Mouse (Mus musculus) spleen, postnatal 10 days (tissue): ENCODE measurements around the gene Selenot.
"Not testable (repeated sequence)": the region's sequence is repeated elsewhere in the genome, so short reads cannot be mapped to it uniquely, and the experiment has no call there.

Source experiments
- DNase-seq, 2 experiments: peaks; one replicate each; pipeline ENCODE4 v3.0.0; 2021 to 2022; ENCODE audit warnings: low spot score in 2 of 2

Gene Selenot

DNA sequence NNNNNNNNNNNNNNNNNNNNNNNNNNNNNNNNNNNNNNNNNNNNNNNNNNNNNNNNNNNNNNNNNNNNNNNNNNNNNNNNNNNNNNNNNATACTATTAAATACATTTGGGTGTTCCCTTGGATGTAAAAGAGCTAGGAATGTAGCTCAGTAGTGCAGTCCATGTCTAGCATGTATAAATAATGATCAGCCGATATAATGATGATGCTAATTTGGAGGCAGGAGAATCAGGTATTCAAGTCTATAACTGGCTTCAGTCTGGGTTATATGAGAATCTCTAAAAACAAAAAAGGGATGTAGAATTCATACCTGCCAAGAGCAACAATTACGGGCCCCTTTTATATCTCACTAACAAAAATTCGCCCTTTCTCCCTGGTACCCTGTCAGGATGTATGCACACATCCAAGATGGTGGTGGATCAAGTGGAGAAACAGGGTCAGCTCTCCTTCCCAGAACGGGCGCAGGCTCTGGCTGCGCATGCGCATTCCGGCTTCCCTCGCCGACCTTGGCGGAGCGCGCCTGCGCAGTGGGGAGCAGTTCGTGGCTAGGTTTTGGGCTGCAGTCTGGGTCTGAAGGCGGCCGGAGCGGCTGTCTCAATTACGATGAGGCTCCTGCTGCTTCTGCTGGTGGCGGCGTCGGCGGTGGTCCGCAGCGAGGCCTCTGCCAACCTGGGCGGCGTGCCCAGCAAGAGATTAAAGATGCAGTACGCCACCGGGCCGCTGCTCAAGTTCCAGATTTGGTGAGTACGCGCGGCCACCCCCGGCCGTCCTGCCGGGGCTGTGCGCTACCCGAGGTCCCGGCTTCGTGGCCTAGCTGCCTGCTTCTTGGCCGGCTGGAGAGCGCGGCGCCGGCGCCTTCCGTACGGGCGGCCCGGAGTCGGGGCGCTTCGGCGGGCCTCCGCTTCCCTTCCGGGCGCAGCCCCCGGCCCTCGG lies at the start of gene Selenot:
Gene Selenot, plus strand, starts transcription at position 500 of the 930 bp plus-strand sequence.
- peak; percentile 96 for DNase-seq

DNA sequence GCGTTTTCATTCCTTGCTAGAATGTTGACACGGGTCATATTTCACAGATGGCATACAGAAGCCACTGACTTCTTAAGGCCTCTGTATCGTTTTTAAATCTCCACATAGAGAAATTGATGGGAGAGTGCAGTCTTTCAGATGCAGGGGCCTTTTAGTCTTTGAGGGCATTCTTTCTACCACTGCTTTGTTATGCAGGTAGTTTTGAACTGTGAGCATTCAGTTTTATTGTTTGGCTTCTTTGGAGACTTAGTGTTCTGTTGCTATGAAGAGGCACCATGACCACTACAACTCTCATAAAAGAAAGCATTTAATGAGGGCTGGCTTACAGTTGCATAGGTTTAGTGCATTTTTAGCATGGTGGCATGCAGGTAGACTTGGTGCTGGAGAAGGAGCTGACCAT lies 39.9 kb upstream of the Selenot start:
- no peak for DNase-seq

DNA sequence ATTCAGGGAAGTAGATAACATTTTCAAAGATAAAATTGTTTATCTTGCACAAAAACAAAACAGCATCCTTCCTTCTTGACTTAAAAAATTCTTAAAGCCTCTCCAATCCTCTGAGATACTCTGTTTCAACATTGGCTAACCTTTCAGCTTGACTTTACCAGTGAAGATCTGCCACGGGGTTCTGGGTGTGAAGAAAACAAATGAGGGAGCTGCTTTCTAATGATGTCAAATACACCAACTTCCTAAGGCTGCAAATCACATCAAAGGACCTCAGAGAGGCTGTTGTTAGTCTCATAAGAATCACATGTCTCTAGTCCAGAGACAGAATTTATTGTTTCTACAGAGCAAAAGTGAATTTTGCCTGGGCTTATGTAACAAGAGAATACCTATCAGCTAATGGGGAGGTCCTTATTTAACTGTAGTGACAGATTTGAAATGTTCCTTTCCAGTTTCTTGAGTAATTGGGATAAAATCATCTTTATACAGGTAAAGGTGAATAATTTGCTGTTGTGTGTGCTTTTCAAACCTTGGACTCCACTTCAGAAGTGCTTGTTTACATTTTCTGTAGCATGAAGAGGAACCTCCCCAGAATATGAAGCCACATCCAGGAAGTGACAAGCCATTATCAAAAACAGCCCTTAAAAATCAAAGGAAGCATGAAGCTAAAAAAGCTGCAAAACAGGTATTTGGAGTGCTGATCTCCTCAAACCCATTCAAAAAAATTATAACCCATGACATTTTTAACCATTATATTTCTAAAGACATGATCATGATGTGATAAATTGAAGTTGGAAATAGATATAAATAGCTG lies 24.2 kb upstream of the Selenot start:
- no peak for DNase-seq

DNA sequence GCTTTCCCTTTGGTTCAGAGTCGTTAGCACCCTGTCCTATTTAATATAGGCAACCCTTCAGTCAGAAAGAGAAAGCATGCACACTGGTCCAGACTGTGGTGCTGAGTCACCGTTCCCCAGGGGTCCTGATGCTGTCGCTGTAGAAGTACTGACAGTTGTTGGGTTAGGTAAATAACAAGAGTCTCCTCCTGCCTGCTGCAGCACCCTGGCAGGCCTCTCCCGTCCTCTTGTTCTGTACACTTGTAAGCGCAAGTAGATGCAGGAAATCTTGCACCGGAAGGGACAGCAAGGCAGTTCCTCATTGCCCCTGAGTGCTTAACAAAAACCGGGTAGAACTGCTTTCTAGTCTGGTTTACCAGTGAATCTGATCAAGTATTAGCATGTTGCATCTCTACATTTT lies 19.8 kb upstream of the Selenot start:
- DNase-seq: no peak

DNA sequence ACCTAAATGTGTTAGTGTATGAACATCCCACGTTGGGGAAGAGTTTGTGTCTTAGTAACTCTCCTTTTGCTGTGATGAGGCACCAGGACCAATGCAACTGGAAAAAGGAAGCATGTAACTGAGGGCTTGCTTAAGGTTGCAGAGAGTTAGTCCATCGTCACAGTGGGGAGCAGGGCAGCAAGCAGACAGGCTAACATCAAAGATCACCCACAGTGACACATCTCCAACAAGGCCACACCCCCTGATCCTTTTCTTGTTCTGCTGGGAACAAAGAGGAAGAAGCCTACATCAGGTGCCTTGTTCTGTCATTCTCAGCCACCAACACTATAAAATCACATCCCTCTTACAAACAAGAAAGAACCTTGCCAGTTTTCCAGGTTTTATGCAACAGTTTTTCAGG lies 16.5 kb upstream of the Selenot start:
- no peak for DNase-seq

DNA sequence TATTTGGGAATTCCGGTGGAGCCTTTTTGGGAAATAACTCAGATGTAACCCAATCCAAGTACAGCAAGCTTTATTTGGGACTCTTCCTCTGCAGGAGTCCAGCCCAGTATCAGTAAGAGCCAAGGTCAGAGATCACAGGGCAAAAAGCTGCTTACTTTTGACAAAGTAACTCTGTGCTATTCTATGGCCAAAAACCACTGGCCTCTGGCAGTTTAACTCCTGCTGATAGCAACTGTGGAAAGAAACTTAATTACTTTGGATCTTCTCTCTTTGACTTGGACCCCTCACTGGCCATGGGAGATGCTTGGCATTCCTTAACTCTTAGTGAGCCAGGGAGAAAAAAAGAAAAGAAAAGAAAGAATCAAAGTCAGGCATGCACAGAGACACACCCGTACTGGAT lies 15.0 kb upstream of the Selenot start:
- DNase-seq: no peak

DNA sequence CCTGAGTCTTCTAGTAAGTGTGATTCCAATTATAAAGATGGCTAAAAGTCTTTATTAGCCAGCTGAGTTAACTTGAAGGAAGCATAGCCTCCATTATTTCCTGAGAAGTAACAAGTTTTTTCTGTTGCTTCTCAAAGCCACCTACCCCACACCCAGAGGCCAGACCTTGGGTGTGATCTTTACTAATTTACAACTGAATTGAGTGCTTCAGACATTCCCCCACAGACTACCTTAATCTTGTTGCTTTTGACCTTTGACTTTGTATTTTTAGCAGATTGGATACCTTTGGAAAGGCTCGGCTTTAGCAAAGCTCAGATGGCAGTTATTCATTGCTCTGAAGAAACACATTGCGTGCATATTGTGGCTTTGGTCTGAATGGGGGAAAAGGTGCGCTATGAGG lies 5.6 kb upstream of the Selenot start:
- DNase-seq: no peak

DNA sequence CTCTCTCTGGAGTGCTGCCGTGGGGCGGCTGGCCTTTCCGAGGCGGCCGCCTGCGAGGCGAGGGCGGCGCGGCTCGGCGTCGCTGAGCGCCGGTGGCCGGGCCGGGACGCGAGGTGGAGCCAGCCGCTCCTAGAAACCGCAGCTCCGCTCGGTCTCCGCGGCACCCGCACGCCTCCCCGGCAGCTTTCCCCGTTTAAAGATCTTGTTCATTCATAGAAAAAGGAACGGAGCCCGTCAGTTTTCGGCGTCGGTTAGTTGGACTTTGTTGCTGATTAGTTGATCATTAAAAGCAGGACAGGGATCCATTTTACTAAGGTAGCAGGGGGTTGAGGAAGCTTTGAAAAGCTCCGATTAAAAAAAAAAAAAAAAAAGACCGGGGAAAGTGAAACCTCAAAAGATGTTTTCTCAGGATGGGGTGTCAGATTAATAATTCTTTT lies 649 bp downstream of the Selenot start:
- DNase-seq: peak in 1 of 2 experiments; percentile 72

DNA sequence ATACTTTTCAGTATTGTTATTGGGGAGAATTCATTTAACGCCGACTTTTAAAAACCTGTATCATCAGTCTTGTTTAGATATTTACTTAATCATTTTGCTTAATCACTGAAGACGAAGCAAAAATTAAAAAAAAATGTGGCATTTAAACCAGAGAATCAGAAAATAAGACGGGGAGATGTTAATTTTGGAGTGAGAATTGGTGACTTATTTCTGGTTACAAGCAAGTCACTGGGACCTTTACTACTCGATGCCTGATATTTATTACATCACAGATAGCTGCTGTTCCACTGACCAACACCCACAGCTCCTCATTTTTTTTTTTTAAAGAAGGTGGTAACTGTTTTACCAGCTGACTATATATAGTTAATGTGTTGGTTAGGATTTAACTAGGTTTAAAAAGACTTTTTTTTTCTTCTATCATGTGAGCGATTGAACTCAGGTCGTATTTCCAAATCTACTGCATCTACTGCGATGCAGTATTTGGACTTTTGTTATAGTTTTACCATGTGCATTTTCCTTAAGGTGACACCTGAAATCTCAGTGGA lies 1.1 kb downstream of the Selenot start:
- DNase-seq: no peak

DNA sequence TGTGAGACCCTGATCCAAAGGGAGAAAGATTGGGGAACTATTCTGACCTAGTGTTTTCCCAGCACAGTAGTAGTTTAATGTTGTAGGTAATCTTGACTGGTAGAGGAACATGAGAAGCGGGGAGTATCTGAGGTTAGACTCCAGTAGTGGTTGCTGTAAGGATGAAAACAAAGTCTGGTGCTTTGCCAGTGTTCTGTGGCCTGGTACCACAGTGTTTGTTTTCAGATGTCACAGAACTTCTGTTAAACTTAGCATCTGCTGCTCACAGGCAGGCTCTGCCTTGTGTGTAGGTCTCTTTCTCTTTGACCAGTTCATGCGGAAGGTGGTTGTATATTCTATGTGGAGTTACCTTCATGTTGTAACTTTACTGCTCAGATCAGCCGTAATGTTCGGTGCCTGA lies 5.1 kb downstream of the Selenot start:
- no peak for DNase-seq

DNA sequence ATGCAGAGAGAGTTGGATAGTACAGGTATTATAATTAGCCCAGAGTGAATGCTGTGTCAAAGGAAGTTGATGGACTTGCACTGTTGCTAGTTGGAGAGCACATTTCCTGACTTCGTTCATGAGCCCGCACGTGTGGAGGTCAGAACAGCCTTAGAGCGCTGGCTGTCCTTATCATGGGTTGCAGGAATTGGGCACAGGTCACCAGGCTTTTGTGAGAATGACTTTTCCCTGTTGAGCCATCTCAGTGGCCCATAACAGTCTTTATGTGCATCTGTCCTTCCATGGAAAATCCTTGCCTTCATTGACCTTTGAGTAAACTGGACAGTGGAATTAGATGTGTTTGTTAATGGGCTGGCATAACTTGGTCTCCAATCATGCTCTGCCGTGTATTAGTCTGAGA lies 5.9 kb downstream of the Selenot start:
- DNase-seq: no peak

DNA sequence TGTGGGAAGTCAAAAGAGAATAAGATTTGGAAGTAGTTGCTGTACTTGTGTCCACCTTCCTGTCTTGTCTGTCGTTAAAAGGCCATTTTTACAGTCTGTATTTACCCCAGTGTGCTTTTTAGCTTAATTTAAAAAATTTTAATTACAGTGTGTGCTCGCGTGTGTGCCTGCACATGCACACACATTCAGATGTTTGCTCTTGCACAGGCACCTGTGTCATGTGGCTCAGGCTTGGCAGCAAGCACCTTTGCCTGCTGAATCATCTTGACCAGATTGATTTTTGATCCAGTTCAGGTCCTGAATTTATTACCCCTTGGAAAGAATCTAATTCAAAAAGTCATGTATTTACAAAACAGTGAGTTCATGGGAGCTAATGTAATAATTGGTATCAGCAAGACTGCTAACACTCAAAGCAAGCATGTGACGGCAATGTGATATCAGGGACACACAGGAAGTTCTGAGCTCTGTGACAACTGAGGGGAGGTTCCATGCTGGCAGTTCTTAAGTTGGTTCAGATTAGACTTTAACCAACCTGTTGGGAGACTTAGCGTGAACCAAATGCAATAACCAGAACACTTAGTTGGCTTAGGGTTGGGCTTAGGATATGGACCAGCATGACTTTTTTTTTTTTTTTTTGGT lies 6.5 kb downstream of the Selenot start:
- no peak for DNase-seq

DNA sequence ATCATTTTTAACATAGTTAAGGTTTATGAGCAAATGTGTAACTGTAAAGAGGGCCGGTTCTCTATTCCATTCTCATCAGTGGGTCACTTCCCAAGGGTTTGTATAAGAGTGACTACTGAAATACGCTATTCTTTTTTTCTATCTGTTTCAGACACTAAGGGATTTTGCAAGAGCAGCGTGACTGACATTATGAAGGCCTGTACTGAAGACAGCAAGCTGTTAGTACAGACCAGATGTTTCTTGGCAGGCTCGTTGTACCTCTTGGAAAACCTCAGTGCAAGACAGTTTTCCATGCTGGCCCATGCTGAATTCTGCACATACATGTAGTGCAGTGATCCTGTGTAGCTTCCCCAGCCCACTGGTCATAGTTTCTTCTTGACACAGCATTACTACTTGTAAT lies 14.1 kb downstream of the Selenot start:
- DNase-seq: not testable (repeated sequence)

DNA sequence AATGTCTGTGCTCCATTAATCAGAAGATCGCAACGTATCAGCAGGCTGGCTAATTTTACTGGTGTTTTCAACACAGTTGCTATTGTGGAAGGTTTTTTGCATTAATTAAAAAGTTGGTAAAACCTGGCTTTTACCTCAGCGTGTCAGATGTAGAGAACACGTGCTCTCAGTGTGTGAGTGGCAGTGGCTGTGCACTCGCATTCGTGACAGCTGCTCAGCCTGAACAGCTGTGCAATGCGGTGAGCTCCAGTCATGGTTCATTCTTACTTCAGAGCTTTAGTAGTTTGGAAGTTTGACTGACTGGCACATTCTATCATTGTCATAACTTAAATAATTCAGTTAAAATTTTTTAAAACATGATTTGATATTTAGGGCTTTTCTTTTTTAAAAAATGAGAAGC lies 16.2 kb downstream of the Selenot start:
- not testable (repeated sequence) for DNase-seq

DNA sequence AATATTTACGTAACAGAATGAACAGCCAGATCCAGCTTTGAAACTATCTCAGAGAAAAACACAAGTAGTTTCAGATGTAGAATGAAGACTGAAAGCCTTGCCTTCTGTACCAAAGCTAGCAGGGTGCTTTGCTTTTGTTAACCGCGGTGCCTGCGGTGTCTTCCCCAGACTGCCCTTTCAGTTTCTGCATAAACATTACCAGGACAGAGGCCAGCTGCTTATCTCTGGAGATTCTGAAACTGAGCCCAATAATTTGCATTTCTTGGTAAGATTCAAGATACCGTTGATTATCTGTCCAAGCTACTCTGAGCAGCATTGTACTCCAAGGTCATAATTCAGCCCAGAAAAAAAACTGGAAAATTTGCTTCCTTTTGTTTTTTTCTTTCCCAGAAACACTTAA lies 17.2 kb downstream of the Selenot start:
- no peak for DNase-seq

DNA sequence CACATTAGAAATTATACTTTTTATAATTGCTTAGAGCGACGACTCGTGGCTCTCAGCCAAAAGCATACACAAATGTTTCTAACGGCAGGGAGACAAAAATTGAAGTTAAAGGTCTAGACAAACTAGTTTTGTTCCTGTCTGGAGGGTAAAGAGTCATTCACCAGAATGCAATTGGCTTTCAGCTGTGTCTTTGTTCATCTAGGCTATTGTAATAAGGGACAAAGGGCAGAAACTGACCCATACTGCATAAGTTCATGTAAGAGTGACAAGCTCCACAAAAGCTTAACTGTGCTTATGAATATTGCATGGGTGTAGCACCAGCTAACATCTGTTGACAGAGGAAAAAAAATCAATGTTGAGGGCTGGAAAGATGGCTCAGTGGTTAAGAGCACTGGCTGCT lies 32.1 kb downstream of the Selenot start:
- no peak for DNase-seq

DNA sequence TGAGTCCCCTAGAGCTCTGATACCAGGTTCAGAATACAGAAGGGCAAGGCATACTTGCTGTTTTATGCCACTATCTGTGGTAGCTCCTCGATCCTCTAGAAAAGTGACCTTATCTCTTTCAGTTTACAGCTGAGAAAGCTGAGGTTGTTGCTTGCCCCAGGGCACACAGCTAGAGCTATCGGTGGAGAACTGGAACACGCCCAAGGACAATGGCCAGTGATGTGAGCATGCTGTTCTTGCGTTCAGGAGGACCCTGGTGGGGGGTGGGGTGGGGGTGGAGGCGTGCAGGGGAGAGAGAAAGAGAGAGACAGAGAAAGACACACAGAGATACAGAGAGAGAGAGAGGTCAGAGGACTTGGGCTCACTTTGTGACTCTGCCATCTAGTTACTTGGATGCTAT lies 33.5 kb downstream of the Selenot start:
- DNase-seq: no peak

DNA sequence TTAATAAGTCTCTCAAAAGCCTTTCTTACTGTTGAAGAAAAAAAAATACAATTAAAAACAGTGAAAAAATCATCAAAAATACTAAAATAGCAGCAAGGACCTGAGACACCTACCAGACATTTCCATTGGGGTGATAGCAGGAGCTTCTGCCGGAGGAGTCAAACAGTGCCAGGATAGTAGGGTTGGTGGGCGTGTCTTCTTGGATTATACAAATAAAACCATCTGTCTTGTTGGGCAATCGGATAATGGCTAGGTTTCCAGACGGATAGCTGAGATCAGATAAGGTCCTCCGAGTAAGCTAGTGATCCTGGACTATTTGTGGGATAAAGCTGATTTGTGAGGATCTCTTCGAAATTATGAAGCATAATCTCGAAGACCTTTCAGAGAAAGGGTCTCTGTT lies 44.6 kb downstream of the Selenot start:
- no peak for DNase-seq

DNA sequence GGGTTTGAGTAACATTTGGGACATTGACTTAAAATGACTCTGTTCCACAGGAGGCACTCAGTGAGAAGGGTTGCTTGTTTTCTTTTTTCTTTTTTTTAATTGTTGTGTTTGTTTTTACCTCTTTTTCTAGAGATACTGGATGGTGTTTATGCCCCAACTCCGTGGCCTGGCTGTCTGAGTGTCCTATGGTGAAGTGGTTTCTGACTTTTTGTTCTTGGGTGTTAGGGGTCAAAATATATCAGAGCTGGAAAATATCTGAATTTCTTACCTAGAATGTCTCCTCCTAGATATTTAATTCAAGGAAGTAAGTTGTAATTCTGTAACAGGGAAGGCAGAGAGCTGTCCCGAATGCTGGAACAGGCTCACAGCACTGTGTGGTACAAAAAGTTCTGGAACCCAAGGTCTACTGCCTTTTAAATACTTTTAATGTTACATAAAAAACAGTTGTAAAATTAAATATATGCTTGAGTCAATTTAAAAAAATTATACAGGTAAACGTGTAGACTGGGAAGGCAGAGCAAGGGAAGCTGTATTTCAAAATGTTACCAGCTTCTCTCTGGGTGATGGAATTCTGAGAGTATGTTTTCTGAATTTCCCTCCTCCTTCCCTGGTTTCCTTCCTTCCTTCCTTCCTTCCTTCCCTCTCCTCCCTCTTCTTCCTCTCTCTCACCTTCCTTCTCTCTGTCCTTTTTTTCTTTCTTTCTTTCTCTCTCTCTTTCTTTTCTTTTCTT lies 46.4 kb downstream of the Selenot start:
- DNase-seq: no peak

DNA sequence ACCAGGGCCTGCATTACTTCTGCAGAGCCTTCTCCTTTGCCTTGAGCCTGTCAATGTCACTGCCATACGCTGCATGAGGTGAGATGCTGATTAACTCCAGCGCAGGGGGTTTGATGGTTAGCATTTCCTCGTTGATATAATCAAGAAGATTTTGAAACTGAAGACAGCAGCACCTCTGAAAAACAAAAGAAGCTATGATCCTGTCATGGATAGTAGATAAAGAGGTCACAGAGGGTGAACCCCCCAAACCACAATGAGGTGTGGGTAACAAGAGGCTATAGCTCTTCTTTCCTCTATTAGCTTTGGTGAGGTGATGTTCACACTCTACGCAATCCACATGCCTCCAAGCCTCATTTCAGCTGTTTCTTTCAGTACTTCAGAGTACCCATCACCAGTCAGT lies 48.5 kb downstream of the Selenot start:
- DNase-seq: no peak

DNA sequence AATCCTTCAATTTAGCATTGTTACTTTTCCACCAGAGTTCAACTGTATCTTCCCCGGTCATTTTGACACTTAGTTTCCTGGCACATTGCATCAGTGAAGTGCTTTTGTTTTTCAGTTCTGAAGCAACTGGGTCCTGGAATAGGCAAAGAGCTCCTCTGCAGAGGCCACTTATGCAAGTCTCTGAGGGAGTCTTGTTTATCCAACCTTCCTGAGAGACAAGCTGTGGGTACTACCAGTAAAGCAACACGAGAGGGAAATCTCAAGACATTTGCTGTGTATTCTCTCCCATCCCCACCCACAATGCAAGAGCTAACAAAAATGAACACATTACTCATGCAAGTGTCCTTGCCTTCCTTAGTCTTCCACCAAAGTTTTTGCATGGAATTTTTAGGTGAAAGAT lies 55.3 kb downstream of the Selenot start:
- DNase-seq: no peak
